Mouse (Mus musculus): ENCODE data around the gene Obox2. TPM values are rescaled to one million over a fixed set of nuclear protein-coding genes. Genes with fewer than 3 reads are reported as not detected.
"Not testable (repeated sequence)": the region's sequence is repeated elsewhere in the genome, so short reads cannot be mapped to it uniquely, and the experiment has no call there.

The Obox2 gene
- not detected in 2 replicates for polyA plus RNA-seq (2015; fragmentation: Nextera tagmentation; extraction: Ambion mirVana)

GRCm38 (mm10) chr7:15388421-15388998 is at the start of gene Obox2, which contains the start of gene Obox1:
Obox2 (plus strand) TSS chr7:15388721.
Obox1 (plus strand) TSS chr7:15388948.
- no CpG with 5 or more reads among the region's 2 CpGs for WGBS
- H3K9me3 ChIP-seq (ENCODE audit: control insufficient read depth); H3K4me3 ChIP-seq (ENCODE audit: low read depth, low read length); H3K4me1 ChIP-seq (replicated peaks; ENCODE audit: control insufficient read depth, insufficient read depth, low read length); H3K4me2 ChIP-seq (replicated peaks; ENCODE audit: low read depth); H3K27me3 ChIP-seq (replicated peaks; ENCODE audit: control insufficient read depth, insufficient read depth, low read length); ATAC-seq; H3K36me3 ChIP-seq (ENCODE audit: control insufficient read depth, insufficient read depth); H3K27ac ChIP-seq (ENCODE audit: low read depth, low read length); H3K9ac ChIP-seq (ENCODE audit: low read depth, low read length): not testable (repeated sequence)

GRCm38 (mm10) chr7:15399147-15399874 is 10.8 kb downstream of the Obox2 start:
- H3K27me3 ChIP-seq (replicated peaks; ENCODE audit: control insufficient read depth, insufficient read depth, low read length); H3K4me3 ChIP-seq (ENCODE audit: low read depth, low read length); H3K27ac ChIP-seq (ENCODE audit: low read depth, low read length); H3K9ac ChIP-seq (ENCODE audit: low read depth, low read length); ATAC-seq; H3K4me1 ChIP-seq (replicated peaks; ENCODE audit: control insufficient read depth, insufficient read depth, low read length); H3K4me2 ChIP-seq (replicated peaks; ENCODE audit: low read depth); H3K9me3 ChIP-seq (ENCODE audit: control insufficient read depth); H3K36me3 ChIP-seq (ENCODE audit: control insufficient read depth, insufficient read depth): not testable (repeated sequence)
- 74% methylated on average over 3 of the region's 3 CpGs for WGBS

GRCm38 (mm10) chr7:15406816-15407215 is 18.3 kb downstream of the Obox2 start:
- not testable (repeated sequence) for H3K4me2 ChIP-seq (replicated peaks; ENCODE audit: low read depth); H3K36me3 ChIP-seq (ENCODE audit: control insufficient read depth, insufficient read depth); H3K4me1 ChIP-seq (replicated peaks; ENCODE audit: control insufficient read depth, insufficient read depth, low read length); H3K9ac ChIP-seq (ENCODE audit: low read depth, low read length); H3K27me3 ChIP-seq (replicated peaks; ENCODE audit: control insufficient read depth, insufficient read depth, low read length); H3K4me3 ChIP-seq (ENCODE audit: low read depth, low read length); ATAC-seq; H3K27ac ChIP-seq (ENCODE audit: low read depth, low read length)
- WGBS, result 82% methylated on average over 10 of the region's 10 CpGs
- peaks cover 11% of the 10 kb centered on the region; the same call in 1 of the 2 replicates for H3K9me3 ChIP-seq (ENCODE audit: control insufficient read depth)

GRCm38 (mm10) chr7:15418046-15418445 is 29.5 kb downstream of the Obox2 start:
- 82% methylated on average over 8 of the region's 9 CpGs for WGBS
- not testable (repeated sequence) for ATAC-seq; H3K4me2 ChIP-seq (replicated peaks; ENCODE audit: low read depth); H3K27ac ChIP-seq (ENCODE audit: low read depth, low read length); H3K36me3 ChIP-seq (ENCODE audit: control insufficient read depth, insufficient read depth); H3K4me1 ChIP-seq (replicated peaks; ENCODE audit: control insufficient read depth, insufficient read depth, low read length); H3K4me3 ChIP-seq (ENCODE audit: low read depth, low read length); H3K27me3 ChIP-seq (replicated peaks; ENCODE audit: control insufficient read depth, insufficient read depth, low read length); H3K9me3 ChIP-seq (ENCODE audit: control insufficient read depth); H3K9ac ChIP-seq (ENCODE audit: low read depth, low read length)

GRCm38 (mm10) chr7:15425537-15425936 is 37.0 kb downstream of the Obox2 start:
- H3K27me3 ChIP-seq (replicated peaks; ENCODE audit: control insufficient read depth, insufficient read depth, low read length); H3K36me3 ChIP-seq (ENCODE audit: control insufficient read depth, insufficient read depth); H3K4me1 ChIP-seq (replicated peaks; ENCODE audit: control insufficient read depth, insufficient read depth, low read length); H3K4me2 ChIP-seq (replicated peaks; ENCODE audit: low read depth); ATAC-seq; H3K4me3 ChIP-seq (ENCODE audit: low read depth, low read length); H3K9ac ChIP-seq (ENCODE audit: low read depth, low read length); H3K9me3 ChIP-seq (ENCODE audit: control insufficient read depth); H3K27ac ChIP-seq (ENCODE audit: low read depth, low read length): not testable (repeated sequence)
- WGBS, result 81% methylated on average over 3 of the region's 4 CpGs

Other genes with a start within 250 kb of the Obox2 start
- not detected in 2 replicates for gene Obox1, start 227 bp downstream of the Obox2 start, polyA plus RNA-seq (2015; fragmentation: Nextera tagmentation; extraction: Ambion mirVana)

All from intestine, postnatal 0 days (tissue).